Mouse (Mus musculus): Measurements from ENCODE around the gene Iffo1.

Gene Iffo1

DNA sequence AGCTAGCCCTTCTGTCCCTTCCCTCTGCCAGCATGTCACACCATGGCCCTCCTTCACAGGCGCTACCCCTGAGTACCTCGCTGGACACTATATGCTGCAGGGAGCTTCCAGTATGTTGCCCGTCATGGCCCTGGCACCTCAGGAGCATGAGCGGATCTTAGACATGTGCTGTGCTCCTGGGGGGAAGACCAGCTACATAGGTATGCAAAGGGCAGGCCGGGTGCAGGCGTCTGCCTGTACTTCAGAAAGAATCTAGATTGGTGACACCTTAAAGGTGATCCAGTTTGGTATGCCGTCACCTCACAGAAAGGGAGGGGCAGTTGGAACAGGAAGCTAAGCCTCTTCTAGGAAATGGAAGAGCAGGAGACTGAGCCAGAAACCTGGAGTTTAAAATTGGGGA lies 5.3 kb upstream of the Iffo1 start:
- DNase-seq (ENCODE audit: low read depth, low spot score): no peak

DNA sequence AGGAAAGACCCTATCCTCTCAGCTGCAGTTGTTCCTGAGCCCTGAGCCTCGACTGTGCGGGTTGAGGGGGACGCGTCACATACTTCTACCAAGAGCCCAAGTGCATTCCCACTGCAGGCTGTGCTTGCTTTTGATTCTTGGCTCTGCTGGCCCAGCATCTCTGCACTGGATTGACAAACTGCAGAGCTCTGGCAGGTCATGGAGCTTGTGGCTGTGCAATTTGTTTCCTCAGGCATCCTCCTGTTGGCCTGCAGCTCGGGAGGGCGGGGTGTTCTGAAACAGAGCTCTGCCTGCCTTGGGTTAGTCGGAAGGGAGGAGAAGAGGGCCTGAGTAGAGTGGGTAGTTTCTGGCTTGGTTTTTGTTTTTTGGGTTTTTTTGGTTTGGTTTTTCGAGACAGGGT lies 2.6 kb upstream of the Iffo1 start:
- DNase-seq (ENCODE audit: low read depth, low spot score): no peak

DNA sequence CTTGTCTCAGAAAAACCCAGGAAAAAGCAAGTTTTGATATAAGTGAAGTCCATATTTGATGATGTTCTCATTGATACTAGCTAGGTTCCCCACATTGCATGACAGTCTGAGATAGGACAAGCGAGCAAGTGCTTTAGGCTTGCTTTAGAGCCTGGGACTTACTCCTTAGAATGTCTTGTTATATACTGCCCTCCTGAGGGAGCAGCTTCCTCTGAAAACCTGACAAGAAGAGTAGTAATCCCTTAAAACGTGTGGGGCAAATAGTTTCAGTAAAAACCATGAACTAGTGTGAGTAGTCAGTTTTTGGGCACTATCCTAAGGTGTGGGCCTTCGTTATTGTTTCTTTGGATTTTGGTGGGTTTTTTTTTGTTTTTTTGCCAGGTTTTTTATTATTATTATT lies 1.9 kb upstream of the Iffo1 start:
- DNase-seq (ENCODE audit: low read depth, low spot score): no peak

DNA sequence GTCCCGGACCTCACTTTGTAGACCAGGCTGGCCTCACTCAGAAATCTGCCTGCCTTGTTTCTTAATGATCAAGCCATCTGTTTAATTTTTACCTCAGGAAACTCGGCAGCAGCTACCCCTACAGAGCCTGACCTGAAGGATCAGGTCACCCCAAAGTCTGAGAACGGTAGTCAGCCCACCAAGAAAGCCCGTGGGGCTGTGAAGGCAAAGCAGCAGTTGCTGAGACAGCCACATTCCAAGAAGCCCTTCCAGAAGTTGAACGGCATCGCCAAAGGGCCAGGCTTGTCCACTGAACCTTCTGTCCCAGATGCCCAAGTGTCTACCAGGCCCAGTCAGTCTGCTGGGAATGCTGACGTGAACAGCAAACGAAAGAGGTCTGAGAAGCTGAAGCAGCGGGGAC lies 1.1 kb upstream of the Iffo1 start:
- no peak for DNase-seq (ENCODE audit: low read depth, low spot score)

DNA sequence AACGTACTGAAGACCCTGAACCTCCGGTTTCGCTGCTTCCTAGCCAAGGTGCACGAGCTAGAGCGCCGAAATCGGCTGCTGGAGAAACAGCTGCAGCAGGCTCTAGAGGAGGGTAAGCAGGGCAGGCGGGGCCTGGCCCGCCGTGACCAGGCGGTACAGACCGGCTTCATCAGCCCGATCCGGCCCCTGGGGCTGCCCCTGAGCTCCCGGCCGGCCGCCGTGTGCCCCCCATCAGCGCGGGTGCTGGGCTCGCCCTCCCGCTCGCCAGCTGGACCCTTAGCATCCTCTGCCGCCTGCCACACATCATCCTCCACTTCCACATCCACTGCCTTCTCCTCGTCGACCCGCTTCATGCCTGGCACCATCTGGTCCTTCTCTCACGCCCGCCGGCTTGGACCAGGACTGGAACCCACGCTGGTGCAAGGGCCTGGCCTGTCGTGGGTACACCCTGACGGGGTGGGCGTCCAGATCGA lies 474 bp downstream of the Iffo1 start:
- DNase-seq (ENCODE audit: low read depth, low spot score): no peak

DNA sequence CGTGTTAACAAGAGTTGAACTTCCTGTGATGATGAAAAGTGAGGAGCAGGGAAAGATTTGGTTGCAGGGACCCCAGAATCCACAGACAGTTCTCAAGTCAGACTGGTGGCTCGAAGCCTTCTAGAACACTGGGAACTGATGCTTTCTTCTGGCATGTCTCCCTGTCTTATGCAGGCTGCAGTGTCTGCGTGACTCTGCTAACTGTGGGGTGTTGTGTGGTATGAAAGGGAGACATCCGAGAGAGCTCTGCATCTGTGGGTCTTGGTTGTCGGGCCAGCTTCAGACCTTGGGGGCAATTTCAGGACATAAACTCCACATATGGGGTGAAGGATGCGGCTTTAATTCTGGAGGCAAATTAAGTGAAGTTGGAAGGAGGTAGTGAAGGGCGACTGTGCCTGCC lies 1.1 kb downstream of the Iffo1 start:
- no peak for DNase-seq (ENCODE audit: low read depth, low spot score)

DNA sequence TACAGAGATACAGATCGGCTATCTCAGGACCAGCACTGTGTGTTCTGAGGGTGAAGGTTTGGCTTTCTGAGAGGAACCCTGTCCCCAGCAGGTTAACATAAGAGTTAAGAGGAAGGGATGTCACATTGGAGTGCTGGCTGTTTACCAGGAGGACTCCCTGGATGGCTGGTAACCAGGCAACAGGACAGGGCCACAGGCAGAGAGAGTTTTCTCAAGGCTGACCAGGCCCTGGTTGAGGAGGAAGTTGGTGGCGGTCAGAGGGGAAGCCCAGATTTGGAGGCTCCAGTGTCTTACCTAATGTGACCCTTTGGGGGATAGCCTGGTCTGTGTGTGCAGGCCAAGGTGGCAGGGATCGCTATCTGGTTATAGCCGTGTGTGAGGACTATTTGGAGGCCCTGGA lies 1.8 kb downstream of the Iffo1 start:
- DNase-seq (ENCODE audit: low read depth, low spot score): no peak

DNA sequence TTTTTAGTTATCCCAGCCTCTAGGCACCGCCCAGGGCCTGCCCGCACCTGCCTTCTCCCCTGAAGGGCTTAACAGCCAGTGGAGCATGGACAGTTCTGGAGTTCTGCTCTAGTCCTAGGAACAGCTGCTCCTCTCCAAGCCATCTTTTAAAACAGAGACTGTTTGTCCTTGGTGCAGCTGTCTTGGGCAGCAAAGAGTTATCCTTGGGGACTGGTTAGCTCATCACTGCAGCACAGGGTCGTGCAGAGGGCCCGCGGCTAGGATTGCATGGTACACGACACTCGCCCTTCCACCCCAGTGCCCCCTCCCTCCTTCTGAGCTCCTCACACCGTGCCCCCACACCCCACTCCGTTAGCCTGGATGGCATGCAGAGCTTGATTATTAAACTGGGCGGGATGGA lies 2.3 kb downstream of the Iffo1 start:
- DNase-seq (ENCODE audit: low read depth, low spot score): no peak

DNA sequence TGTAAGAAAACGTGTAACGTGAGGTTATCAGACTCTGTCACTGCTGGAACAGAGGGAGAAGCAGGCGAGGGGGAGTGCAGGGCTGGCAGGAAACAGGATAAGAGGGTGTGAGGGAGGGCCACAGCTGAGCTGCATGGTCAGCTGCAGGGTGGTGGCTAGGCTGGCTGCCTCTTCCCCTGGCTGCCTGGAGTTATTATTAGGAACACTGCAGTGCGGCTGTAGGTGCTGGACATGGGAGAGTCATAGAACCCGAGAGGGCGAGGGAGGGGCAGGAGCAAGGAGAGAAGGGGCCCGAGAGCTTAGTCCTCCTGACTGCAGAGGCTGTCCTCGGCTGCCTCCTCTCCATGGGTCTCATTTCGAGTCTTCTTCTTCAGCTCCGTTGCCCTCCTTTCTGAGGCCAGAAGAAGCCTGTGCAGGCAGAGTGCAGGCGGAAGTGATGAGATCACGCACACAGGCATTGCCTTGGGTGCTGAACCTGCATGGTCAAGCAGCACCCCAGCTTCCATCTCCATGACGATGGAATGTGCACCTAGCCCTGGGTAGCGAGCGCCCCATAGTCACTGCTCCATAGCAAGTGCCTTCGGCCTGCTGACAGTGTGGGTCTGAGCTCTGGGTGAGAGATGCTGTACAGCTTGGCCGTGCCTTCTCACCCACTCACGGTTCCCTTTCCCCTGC lies 3.3 kb downstream of the Iffo1 start:
- DNase-seq (ENCODE audit: low read depth, low spot score): no peak

DNA sequence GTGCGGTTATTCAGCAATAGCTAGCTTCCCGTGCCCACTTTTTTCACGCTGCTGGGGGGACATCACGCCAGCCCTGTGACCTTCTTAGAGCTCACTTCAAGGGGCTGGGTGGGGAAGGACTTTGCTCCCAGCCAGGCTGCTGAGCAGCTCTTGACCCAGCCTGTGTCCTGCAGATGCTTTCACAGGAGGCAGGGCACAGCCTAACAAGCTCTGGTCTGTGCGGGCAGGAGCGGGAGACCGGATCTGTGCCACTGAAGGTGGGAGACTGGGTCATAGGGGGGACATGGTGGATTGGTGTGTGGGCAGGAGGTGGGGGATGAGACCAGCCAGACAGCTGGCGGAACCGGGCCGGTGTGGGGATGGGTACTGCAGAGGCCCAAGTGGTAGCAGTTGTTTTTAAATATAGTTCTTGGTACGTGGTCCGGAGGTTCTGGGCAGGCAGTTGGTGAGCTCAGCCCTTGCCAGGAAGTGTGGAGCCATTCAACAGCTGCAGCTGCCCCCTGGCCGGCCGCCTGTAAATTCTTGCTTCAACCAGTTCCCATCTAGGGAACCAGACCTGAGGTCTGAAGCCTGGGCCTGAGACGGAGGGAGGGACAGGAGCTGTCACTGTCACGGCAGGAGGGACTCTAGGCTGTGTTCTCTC lies 4.0 kb downstream of the Iffo1 start:
- no peak for DNase-seq (ENCODE audit: low read depth, low spot score)

DNA sequence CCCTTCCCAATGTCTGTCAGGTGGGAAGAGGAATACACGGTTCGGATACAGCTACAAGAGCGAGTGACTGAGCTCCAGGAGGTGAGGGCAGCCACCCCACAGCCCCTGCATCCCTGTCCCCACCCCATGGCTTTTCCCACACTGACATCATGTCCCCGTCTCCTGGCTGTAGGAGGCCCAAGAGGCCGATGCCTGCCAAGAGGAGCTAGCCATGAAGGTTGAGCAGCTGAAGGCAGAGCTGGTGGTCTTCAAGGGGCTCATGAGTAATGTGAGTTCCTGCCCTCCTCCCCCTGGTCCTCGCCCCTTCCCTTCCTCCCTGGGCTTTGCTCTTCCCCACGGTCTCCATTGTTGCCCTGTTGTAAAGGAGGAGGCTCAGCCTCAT lies 4.5 kb downstream of the Iffo1 start:
- DNase-seq (ENCODE audit: low read depth, low spot score): no peak

DNA sequence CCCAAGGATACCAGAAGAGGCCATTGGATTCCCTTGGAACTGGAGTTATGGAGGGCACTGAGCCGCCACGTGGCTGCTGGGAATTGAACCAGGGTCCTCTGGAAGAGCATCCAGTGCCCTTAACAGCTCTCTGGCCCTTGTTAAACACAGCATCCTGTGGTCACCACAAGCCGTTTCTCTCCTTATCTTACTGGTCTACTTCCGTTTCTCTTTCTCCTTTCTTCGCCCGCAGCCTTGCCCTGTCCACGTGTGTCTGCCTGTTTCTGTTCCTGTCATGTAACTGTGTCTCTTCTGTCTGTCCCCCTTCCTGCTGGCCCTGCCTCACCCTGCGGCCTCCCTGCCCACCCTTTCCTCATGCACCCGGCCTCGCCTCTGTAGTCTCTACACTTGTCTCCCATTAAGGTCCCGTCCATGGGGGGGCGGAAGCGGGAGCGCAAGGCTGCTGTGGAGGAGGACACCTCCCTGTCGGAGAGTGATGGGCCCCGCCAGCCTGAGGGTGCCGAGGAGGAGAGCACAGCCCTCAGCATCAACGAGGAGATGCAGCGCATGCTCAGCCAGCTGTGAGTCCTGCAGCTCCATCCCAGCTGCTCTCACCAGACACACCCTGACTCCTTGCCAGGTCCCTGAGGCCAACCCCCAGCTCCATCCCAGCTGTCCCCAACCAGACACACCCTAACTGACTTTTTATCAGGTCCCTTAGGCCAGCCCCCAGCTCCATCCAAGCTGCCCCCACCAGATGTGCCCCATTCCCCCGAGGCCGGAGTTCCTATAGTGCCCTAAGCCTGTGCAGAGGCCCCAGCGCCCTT lies 7.4 kb downstream of the Iffo1 start:
- DNase-seq (ENCODE audit: low read depth, low spot score): no peak

DNA sequence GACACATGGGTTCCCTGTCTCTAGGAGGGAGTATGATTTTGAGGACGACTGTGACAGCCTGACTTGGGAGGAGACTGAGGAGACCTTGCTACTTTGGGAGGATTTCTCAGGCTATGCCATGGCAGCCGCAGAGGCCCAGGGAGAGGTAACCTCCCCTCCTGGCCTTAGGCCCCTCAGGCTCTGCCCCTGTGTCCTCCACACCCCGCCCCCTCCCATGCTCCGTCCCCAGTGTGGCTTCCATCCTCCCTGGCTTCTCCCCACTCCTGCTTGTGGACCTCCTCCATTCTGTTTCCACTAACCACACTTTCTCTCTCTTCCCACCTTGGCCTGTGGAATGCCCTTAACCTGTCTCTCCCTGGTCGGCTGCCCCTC lies 8.0 kb downstream of the Iffo1 start:
- DNase-seq (ENCODE audit: low read depth, low spot score): no peak

DNA sequence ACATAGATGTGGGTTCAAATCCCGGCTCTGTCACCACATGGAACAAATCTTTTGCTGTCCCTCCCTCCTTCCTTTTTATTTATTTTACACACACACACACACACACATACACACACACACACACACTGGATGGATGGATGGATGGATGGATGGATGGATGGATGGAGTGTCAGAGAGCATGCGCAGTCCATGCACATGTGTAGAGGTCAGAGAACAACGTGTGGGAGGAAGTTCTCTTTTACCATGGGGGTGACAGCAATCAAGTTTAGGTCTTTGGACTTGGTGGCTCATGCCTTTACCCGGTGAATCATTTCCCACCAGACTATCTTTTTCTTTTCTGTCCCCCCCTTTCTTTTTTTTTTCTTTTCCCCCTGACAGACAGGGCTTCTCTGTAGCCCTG lies 8.6 kb downstream of the Iffo1 start:
- DNase-seq (ENCODE audit: low read depth, low spot score): no peak

DNA sequence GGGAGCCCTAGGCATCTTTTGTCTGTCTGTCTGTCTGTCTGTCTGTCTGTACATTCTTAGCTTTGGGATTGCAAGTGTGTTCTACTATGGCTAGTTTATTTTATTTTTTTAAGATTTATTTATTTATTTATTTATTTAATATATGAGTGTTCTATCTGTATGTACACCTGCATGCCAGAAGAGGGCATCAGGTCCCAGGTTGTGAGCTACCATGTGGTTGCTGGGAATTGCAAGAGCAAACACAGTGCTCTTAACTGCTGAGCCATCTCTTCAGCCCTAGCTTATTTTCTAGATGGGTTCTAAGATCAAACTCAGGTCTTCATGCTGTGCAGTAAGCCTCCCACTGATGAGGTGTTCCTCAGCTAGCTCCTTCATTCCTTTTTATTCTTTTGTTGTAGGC lies 9.5 kb downstream of the Iffo1 start:
- DNase-seq (ENCODE audit: low read depth, low spot score): no peak

DNA sequence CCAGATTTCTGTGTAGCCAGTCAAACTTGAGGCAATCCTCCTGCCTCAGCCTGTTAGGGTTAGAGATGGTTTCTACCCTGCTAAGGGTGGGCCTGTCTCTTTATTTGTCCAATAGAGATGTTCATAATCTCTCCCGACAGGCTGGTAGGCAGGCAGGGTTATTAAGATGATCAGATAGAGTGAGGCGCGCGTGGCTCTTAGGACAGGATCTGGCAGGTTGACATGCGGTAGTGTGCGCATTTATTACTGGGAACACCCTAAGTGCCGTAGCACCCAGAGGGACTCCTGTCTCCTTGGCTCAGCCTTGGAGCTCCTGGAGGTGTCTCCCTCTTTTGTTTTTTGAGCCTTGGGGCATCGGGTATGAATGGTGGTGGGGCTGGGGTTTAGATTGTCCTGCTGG lies 10.2 kb downstream of the Iffo1 start:
- DNase-seq (ENCODE audit: low read depth, low spot score): no peak

DNA sequence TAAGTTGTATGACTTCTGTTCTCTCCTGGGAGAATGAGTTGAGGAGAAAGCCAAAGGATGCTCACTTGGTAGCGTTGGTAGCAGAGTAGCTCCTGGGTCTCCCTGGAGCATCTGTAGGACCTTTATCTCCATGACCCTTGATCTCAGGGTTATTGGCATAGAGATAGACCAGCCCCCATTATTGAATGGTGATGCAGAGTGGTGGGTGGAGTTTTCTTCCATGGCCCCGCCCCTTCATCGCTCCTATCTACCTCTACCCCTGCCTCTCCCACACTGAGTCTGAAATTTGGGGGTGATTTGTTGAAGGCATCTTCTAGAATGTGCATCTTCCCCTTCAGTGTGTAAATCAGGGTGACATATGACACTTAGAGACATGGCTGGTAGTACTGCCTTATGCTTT lies 11.4 kb downstream of the Iffo1 start:
- DNase-seq (ENCODE audit: low read depth, low spot score): no peak

DNA sequence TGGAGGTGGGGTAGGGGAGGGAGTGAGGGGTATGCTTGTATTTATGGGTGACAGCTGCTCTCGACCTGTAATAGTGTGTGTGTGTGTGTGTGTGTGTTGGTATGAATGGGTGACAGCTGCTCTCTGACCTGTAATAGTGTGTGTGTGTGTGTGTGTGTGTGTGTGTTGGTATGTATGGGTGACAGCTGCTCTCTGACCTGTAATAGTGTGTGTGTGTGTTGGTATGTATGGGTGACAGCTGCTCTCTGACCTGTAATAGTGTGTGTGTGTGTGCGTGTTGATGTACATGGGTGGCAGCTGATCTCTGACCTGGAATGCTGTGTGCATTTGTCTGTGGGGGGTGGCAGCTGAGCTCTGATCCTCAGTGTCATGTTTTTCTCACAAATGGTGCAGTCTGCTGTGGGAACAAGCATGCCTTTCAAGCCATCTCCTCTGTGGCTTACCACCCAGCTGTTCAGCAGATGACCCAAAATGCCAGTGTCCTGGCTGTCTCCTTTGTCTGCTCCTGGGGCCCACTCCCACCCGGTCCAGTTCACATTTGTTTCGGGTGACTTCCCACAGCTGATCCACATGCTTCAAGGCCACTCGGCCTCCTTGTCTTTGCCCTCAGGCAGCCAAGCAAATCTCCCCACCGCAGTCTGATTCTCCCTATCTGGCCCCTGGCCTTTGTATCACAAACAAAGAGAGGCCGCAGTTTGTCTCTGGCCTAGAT lies 12.0 kb downstream of the Iffo1 start:
- DNase-seq (ENCODE audit: low read depth, low spot score): no peak

DNA sequence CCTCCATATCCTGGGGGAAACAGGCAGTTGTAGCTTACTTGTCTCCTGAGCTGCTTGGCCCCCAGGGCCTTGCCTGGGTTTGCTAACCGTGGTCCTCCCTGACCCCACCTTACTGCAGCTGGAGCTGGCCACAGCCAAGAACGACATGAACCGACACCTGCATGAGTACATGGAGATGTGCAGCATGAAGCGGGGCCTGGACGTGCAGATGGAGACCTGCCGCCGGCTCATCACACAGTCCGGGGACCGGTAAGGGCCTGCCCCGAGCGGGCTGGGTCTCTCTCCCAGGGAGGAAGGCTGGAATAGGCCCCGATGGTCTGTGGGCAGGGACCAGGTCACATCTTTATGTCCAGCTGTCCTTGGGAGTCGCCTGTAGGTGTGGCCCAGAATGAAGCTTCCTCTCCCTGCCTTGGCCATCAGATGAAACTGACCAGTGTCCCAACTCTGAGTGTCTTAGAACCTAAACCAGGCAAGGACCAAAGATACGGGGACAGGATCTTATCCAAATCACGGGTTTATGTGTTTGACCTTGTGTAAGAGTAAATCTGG lies 14.0 kb downstream of the Iffo1 start:
- no peak for DNase-seq (ENCODE audit: low read depth, low spot score)

DNA sequence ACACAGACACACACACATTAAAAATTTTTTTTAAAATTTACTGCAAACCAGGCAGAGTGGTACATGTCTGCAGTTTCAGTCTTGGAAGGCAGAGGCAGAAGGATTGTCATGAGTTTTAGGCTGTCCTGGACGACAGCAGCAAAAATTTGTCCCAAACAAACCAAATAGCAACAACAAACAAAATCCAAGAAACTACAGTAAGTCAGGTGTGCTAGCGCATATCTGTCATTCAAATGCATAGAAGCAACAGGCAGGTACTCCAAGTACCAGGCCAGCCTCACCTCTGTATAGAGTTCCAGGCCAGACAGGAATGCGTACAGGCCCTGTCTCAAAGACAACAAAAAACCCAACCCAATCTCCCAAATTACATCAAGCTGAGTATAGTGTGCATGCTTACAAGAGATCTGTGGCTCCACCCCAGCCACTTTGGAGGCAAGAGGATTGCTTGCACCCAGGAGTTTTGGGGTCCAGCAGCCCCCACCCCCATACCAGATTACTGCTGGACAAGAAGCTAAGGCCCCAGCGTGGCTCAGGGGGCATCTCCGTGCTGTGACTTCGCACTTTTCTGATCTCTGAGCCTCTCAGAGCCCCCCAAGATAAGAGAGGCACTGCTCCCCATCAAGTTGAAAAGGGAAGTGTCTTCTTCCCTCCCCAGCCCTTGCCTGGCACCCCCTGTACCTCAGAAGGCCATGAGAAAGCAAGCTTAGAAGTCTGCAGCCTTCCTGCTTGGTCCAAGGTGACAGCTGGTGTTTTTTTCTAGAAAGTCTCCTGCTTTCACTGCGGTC lies 14.9 kb downstream of the Iffo1 start:
- DNase-seq (ENCODE audit: low read depth, low spot score): no peak

DNA sequence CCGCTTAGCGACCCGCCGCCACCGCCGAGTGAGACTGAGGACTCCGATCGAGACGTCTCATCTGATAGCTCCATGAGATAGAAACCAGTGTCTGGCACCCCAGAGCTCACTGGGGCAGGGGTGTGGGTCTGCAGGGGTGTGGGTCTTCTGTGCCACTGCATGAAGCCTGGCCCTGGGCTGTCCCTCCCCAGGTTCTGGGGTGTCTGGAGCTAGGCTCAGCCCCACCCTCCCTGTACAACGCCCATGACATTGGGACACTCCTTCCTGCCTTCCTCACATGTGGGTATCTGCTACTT lies 15.5 kb downstream of the Iffo1 start:
- no peak for DNase-seq (ENCODE audit: low read depth, low spot score)
